Mouse (Mus musculus): ENCODE data around the gene Shc1. TPM values are rescaled to one million over a fixed set of nuclear protein-coding genes. Genes with fewer than 3 reads are reported as not detected.
"Not testable (repeated sequence)": the region's sequence is repeated elsewhere in the genome, so short reads cannot be mapped to it uniquely, and the experiment has no call there.

Gene Shc1
- polyA plus RNA-seq, 1 experiment from 2014 or later = 14.3 TPM

GRCm38 (mm10) chr3:89421810-89422473 is 3.7 kb downstream of the Shc1 start:
- WGBS = 7% methylated on average over 22 of the region's 22 CpGs
- no peak for ATAC-seq (replicated peaks)

GRCm38 (mm10) chr3:89422556-89423205 is 4.4 kb downstream of the Shc1 start:
- H3K36me3 ChIP-seq = no peaks in the 10 kb centered on the region; the same call in 1 of the 2 replicates
- WGBS = 81% methylated on average over 6 of the region's 6 CpGs
- H3K4me2 ChIP-seq (replicated peaks) = peak overlapping the region; percentile 43; the same call in 1 of the 2 replicates
- H3K4me3 ChIP-seq = no peak overlapping the region
- no peaks in the 10 kb centered on the region for H3K9me3 ChIP-seq
- H3K27ac ChIP-seq (replicated peaks) = no peak overlapping the region
- H3K4me1 ChIP-seq = peaks cover 27% of the 10 kb centered on the region
- no peak overlapping the region for H3K9ac ChIP-seq (replicated peaks)
- no peak for ATAC-seq (replicated peaks)
- H3K27me3 ChIP-seq = no peaks in the 10 kb centered on the region

More at GRCm38 (mm10) chr3:89421810-89422473, 3.7 kb downstream of the Shc1 start:
- H3K27me3 ChIP-seq = no peaks in the 10 kb centered on the region
- H3K27ac ChIP-seq (replicated peaks) = no peak overlapping the region
- no peaks in the 10 kb centered on the region for H3K9me3 ChIP-seq
- H3K36me3 ChIP-seq = no peaks in the 10 kb centered on the region
- H3K4me2 ChIP-seq (replicated peaks) = peak overlapping the region; percentile 43
- H3K9ac ChIP-seq (replicated peaks) = peak overlapping the region; percentile 40
- peak overlapping the region; percentile 27 for H3K4me3 ChIP-seq
- peaks cover 34% of the 10 kb centered on the region for H3K4me1 ChIP-seq

- WGBS = 88% methylated on average over 5 of the region's 5 CpGs
- ATAC-seq (replicated peaks) = no peak
- peaks cover 22% of the 10 kb centered on the region for H3K4me1 ChIP-seq
Measured at GRCm38 (mm10) chr3:89424416-89425140, 6.3 kb downstream of the Shc1 start.

GRCm38 (mm10) chr3:89425141-89425525 is 6.9 kb downstream of the Shc1 start:
- Histone ChIP-seq H3K36me3 (no peaks in the 10 kb centered on the region; the same call in 1 of the 2 replicates), H3K9me3 (no peaks in the 10 kb centered on the region), H3K4me2 (replicated peaks) (no peak overlapping the region), H3K9ac (replicated peaks) (no peak overlapping the region), H3K27me3 (no peaks in the 10 kb centered on the region), H3K27ac (replicated peaks) (no peak overlapping the region), H3K4me3 (no peak overlapping the region), H3K4me1 (peaks cover 18% of the 10 kb centered on the region)
- no peak for ATAC-seq (replicated peaks)
- 89% methylated on average over 5 of the region's 5 CpGs for WGBS

More at GRCm38 (mm10) chr3:89424416-89425140, 6.3 kb downstream of the Shc1 start:
- Histone ChIP-seq H3K27me3 (no peaks in the 10 kb centered on the region), H3K9ac (replicated peaks) (no peak overlapping the region), H3K4me2 (replicated peaks) (no peak overlapping the region), H3K9me3 (no peaks in the 10 kb centered on the region), H3K27ac (replicated peaks) (no peak overlapping the region), H3K4me3 (no peak overlapping the region), H3K36me3 (no peaks in the 10 kb centered on the region; the same call in 1 of the 2 replicates)

- Histone ChIP-seq H3K9me3 (no peaks in the 10 kb centered on the region), H3K4me2 (replicated peaks) (no peak overlapping the region), H3K27me3 (no peaks in the 10 kb centered on the region), H3K27ac (replicated peaks) (no peak overlapping the region), H3K4me3 (no peak overlapping the region), H3K36me3 (no peaks in the 10 kb centered on the region; the same call in 1 of the 2 replicates), H3K4me1 (peaks cover 18% of the 10 kb centered on the region), H3K9ac (replicated peaks) (no peak overlapping the region)
- no peak for ATAC-seq (replicated peaks)
- WGBS = 93% methylated on average over 4 of the region's 4 CpGs
Measured at GRCm38 (mm10) chr3:89425876-89426275, 7.6 kb downstream of the Shc1 start.

GRCm38 (mm10) chr3:89429021-89429420 is 10.8 kb downstream of the Shc1 start:
- H3K4me3 ChIP-seq; H3K9ac ChIP-seq (replicated peaks); H3K27ac ChIP-seq (replicated peaks); H3K9me3 ChIP-seq; H3K4me2 ChIP-seq (replicated peaks); H3K27me3 ChIP-seq; ATAC-seq (replicated peaks): not testable (repeated sequence)
- WGBS = 92% methylated on average over 7 of the region's 7 CpGs
- Histone ChIP-seq H3K4me1 (peaks cover 20% of the 10 kb centered on the region), H3K36me3 (peaks cover 19% of the 10 kb centered on the region)

GRCm38 (mm10) chr3:89430171-89431159 is 12.2 kb downstream of the Shc1 start, which contains the start of gene Pygo2:
TSS of gene Pygo2 (plus strand) at chr3:89430214.
- Histone ChIP-seq H3K27ac (replicated peaks) (peak within 1 kb of the TSS; percentile 90), H3K9ac (replicated peaks) (peak within 1 kb of the TSS; percentile 90), H3K27me3 (no peaks in the 10 kb centered on the region), H3K36me3 (peaks cover 31% of the 10 kb centered on the region), H3K4me3 (peak within 1 kb of the TSS; percentile 90), H3K4me1 (peaks cover 20% of the 10 kb centered on the region), H3K4me2 (replicated peaks) (peak within 1 kb of the TSS; percentile 78), H3K9me3 (no peaks in the 10 kb centered on the region)
- 3% methylated on average over 61 of the region's 68 CpGs for WGBS
- peak; percentile 97 for ATAC-seq (replicated peaks)

- 96% methylated on average over 8 of the region's 8 CpGs for WGBS
- H3K4me1 ChIP-seq = peaks cover 30% of the 10 kb centered on the region
- no peak overlapping the region for H3K4me2 ChIP-seq (replicated peaks)
- H3K9ac ChIP-seq (replicated peaks) = no peak overlapping the region
- H3K4me3 ChIP-seq = no peak overlapping the region
- ATAC-seq (replicated peaks) = no peak
- no peaks in the 10 kb centered on the region for H3K27me3 ChIP-seq
- no peak overlapping the region for H3K27ac ChIP-seq (replicated peaks)
- no peaks in the 10 kb centered on the region for H3K9me3 ChIP-seq
- H3K36me3 ChIP-seq = peaks cover 31% of the 10 kb centered on the region
Measured at GRCm38 (mm10) chr3:89432606-89433005, 14.4 kb downstream of the Shc1 start.

- Histone ChIP-seq H3K9ac (replicated peaks) (no peak overlapping the region), H3K4me2 (replicated peaks) (no peak overlapping the region), H3K27ac (replicated peaks) (peak overlapping the region; percentile 25; the same call in 1 of the 2 replicates), H3K27me3 (no peaks in the 10 kb centered on the region), H3K36me3 (peaks cover 31% of the 10 kb centered on the region), H3K4me1 (peaks cover 30% of the 10 kb centered on the region), H3K9me3 (no peaks in the 10 kb centered on the region), H3K4me3 (no peak overlapping the region)
- WGBS = 79% methylated on average over 11 of the region's 11 CpGs
- ATAC-seq (replicated peaks) = no peak
Measured at GRCm38 (mm10) chr3:89434532-89434931, 16.3 kb downstream of the Shc1 start.

GRCm38 (mm10) chr3:89435041-89435440 is 16.8 kb downstream of the Shc1 start:
- no peak for ATAC-seq (replicated peaks)
- no peak overlapping the region for H3K4me2 ChIP-seq (replicated peaks)
- H3K9ac ChIP-seq (replicated peaks) = no peak overlapping the region
- H3K27ac ChIP-seq (replicated peaks) = peak overlapping the region; percentile 25
- H3K36me3 ChIP-seq = peaks cover 31% of the 10 kb centered on the region
- peaks cover 28% of the 10 kb centered on the region for H3K4me1 ChIP-seq
- no peaks in the 10 kb centered on the region for H3K9me3 ChIP-seq
- WGBS = 41% methylated on average over 7 of the region's 7 CpGs
- no peak overlapping the region for H3K4me3 ChIP-seq
- no peaks in the 10 kb centered on the region for H3K27me3 ChIP-seq
